Mouse (Mus musculus) kidney, postnatal 0 days (tissue): ENCODE measurements around the gene Fgfrl1. TPM values are rescaled to one million over a fixed set of nuclear protein-coding genes. Genes with fewer than 3 reads are reported as not detected.
"Not testable (repeated sequence)": the region's sequence is repeated elsewhere in the genome, so short reads cannot be mapped to it uniquely, and the experiment has no call there.

ENCODE experiments used
- ATAC-seq: fragments of 200-750 bp; cut with Nextera tagmentation; replicated peaks from 2 replicates; pipeline ENCODE4 v1.8.0; 2017; ENCODE audit warnings: low read depth, moderate number of reproducible peaks, moderate TSS enrichment, moderate library complexity; ENCODE audit not compliant: low FRiP score
- DNase-seq: peaks from one replicate; pipeline ENCODE4 v3.0.0-alpha.2; 2016; ENCODE audit warnings: low spot score
- H3K27ac ChIP-seq: fragments of 300-500 bp; sonication (generic); 2 replicates; pipeline ENCODE4 v1.5.1; 2014; ENCODE audit warnings: mild to moderate bottlenecking
- H3K27me3 ChIP-seq: fragments of 300-500 bp; sonication (generic); 2 replicates; pipeline ENCODE4 v1.6.1; 2014; ENCODE audit warnings: low read length, mixed read lengths; ENCODE audit not compliant: insufficient read depth
- H3K36me3 ChIP-seq: fragments of 300-500 bp; sonication (generic); 2 replicates; pipeline ENCODE4 v1.6.1; 2014; ENCODE audit warnings: low read length, mixed read lengths; ENCODE audit not compliant: insufficient read depth
- H3K4me1 ChIP-seq: fragments of 300-500 bp; sonication (generic); replicated peaks from 2 replicates; pipeline ENCODE4 v1.6.1; 2014; ENCODE audit warnings: antibody characterized with exemption, low read length, mixed read lengths; ENCODE audit not compliant: insufficient read depth
- H3K4me2 ChIP-seq: fragments of 300-500 bp; sonication (generic); 2 replicates; pipeline ENCODE4 v1.6.1; 2014; ENCODE audit warnings: mild to moderate bottlenecking, low read length, moderate library complexity, mixed read lengths
- H3K4me3 ChIP-seq: fragments of 300-500 bp; sonication (generic); replicated peaks from 2 replicates; pipeline ENCODE4 v1.5.1; 2014; ENCODE audit warnings: low read depth, low read length
- H3K9ac ChIP-seq: fragments of 300-500 bp; sonication (generic); 2 replicates; pipeline ENCODE4 v1.6.1; 2014; ENCODE audit warnings: low read depth, low read length
- H3K9me3 ChIP-seq: fragments of 300-500 bp; sonication (generic); replicated peaks from 2 replicates; pipeline ENCODE4 v1.6.1; 2016; ENCODE audit warnings: low read length, inconsistent platforms, mixed read lengths
- CTCF ChIP-seq: IDR thresholded peaks from 2 replicates; pipeline ENCODE4 v1.5.1; 2016; ENCODE audit warnings: antibody characterized with exemption, low read depth, mild to moderate bottlenecking, moderate library complexity
- WGBS: fragments of 180-500 bp; shearing (Covaris S2); extraction: QIAGEN DNeasy Blood & Tissue Kit; methylation state at CpG from one replicate; pipeline ENCODE4 v1.1.7; 2014; 5-methylcytosine and 5-hydroxymethylcytosine counted together
- polyA plus RNA-seq: library from polyadenylated mRNA; unstranded; fragments of >200 nt; fragmentation: Nextera tagmentation; extraction: Ambion mirVana; gene quantifications from 2 replicates; pipeline ENCODE4 v1.2.1, GENCODE M21; 2015

The Fgfrl1 gene
- polyA plus RNA-seq, 1 experiment from 2014 or later, result 25.1 TPM

DNA sequence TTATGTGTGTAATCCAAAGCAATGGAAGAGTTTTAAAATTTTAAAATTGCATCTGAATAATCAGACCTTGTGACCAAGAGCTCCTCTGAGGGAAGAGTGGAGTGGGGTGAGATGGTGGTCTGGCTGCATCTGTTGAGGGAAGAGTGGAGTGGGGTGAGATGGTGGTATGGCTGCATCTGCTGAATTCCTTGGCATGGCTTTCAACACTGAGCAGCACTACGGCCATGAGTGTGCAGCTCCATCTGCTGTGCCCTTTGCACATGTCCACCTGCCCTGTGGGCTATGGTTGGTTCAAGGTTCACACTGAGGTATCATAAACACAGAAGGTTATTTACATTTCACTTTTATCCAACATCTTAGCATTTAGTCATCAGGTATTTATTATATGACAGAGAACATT, 35.2 kb downstream of the Fgfrl1 start:
- no peak for ATAC-seq
- Histone ChIP-seq H3K27ac (no peak overlapping the region), H3K9ac (no peak overlapping the region), H3K9me3 (no peaks in the 10 kb centered on the region), H3K27me3 (no peaks in the 10 kb centered on the region; the same call in 1 of the 2 replicates), H3K4me1 (no peaks in the 10 kb centered on the region), H3K36me3 (no peaks in the 10 kb centered on the region), H3K4me3 (no peak overlapping the region), H3K4me2 (no peak overlapping the region)
- TF ChIP-seq CTCF, result no peak
- WGBS, result 88% methylated on average over 1 of the region's 1 CpGs
- no peak for DNase-seq

DNA sequence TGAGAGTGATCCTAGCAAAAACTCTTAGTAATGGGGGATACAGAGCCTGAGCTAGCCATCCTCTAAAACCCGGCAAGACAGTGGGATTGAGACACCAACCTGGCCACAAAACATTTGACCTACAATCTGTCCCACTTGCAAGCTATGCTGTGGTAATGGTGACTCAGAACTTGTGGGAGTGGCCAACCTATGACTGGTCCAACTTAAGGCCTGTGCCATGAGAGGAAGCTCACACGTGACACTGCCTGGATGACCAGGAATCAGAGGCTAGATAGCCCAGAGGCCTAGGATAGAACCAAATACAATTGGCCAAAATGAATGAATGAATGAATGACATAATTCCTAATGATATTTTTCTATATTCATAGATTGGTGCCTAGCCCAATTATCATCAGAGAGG, 49.7 kb downstream of the Fgfrl1 start:
- H3K9me3 ChIP-seq, result no peaks in the 10 kb centered on the region
- whole genome bisulfite sequencing, result 79% methylated on average over 2 of the region's 2 CpGs
- H3K27ac ChIP-seq, result no peak overlapping the region
- no peak overlapping the region for H3K4me3 ChIP-seq
- H3K4me1 ChIP-seq, result no peaks in the 10 kb centered on the region
- 0 out of 2 replicates have a peak, but pooled peaks have one; percentile 17 for ATAC-seq
- H3K9ac ChIP-seq, result no peak overlapping the region
- no peaks in the 10 kb centered on the region for H3K27me3 ChIP-seq
- H3K4me2 ChIP-seq, result no peak overlapping the region
- no peak for TF ChIP-seq CTCF
- no peak for DNase-seq
- H3K36me3 ChIP-seq, result no peaks in the 10 kb centered on the region

DNA sequence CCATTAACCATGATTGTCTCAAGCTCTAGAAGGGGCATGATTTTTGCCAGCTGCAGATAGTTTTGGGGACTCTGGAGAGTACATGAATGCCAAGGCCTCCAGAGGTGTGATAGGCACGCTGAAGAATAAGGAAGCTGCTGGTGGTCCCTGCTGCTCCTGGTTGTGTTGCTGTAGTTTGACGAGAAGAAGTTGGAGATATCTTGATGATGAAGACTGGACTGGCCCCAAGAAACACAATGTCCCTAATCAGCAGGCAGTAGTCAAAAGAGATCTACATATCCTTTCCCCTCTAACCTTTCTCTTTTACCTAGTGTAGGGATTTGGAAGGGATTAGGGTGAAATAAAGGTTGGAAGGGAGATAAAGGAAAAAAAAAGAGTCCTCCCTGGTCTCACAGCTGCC, 50.4 kb downstream of the Fgfrl1 start:
- WGBS, result 73% methylated on average over 2 of the region's 2 CpGs
- DNase-seq (no peak), ATAC-seq (no peak)
- Histone ChIP-seq H3K9ac (no peak overlapping the region), H3K27ac (no peak overlapping the region), H3K36me3 (no peaks in the 10 kb centered on the region), H3K4me1 (no peaks in the 10 kb centered on the region), H3K27me3 (no peaks in the 10 kb centered on the region), H3K9me3 (no peaks in the 10 kb centered on the region), H3K4me2 (no peak overlapping the region), H3K4me3 (no peak overlapping the region)
- no peak for TF ChIP-seq CTCF

DNA sequence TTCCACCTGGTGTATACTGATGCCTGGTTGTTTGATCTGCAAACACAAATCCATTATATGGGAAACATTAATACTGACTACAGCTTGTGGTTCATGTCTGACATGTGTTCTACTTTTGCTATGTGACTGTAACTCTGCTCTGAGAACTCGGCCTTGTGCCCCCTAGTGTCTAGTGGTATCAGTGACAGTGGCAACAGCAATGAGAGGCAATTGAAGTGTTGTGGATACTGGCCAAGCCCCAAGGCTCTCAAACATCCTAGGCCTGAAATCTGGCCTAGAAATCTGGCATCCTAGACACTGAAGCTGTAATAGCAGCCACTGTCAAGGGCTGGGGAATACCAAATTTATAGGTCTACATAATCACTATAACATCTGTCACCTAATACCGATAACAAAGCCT, 51.7 kb downstream of the Fgfrl1 start:
- no peak overlapping the region for H3K4me3 ChIP-seq
- H3K27ac ChIP-seq, result no peak overlapping the region
- H3K27me3 ChIP-seq, result no peaks in the 10 kb centered on the region
- no peak overlapping the region for H3K9ac ChIP-seq
- H3K4me1 ChIP-seq, result no peaks in the 10 kb centered on the region
- H3K4me2 ChIP-seq, result no peak overlapping the region
- no peaks in the 10 kb centered on the region for H3K36me3 ChIP-seq
- WGBS, result 38% methylated on average over 2 of the region's 2 CpGs
- no peak for ATAC-seq
- TF ChIP-seq CTCF, result peak; percentile 29; the same call in 1 of the 2 replicates
- DNase-seq, result no peak
- H3K9me3 ChIP-seq, result no peaks in the 10 kb centered on the region

DNA sequence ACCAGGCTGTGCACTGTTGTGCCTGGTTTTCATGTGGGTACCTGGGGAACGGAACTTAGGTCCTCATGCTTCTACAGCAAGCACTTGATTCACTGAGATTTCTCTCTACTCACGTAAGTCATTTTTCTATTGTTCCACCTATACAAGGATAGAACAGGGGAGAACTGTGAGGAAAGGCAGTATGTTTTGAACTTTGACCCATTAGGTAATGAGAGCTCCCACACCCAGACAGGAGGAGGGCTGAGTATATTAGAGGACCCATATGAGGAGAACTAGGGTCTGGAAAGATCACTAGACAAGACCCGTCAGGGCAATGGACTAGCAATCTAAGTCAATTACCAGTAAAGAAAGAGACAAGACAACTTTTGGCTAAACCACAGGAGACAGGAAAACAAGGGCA, 52.4 kb downstream of the Fgfrl1 start:
- Histone ChIP-seq H3K4me3 (no peak overlapping the region), H3K27me3 (no peaks in the 10 kb centered on the region), H3K4me1 (no peaks in the 10 kb centered on the region), H3K9me3 (no peaks in the 10 kb centered on the region), H3K4me2 (no peak overlapping the region), H3K9ac (no peak overlapping the region), H3K27ac (no peak overlapping the region), H3K36me3 (no peaks in the 10 kb centered on the region)
- DNase-seq (no peak), ATAC-seq (no peak)
- 70% methylated on average over 3 of the region's 3 CpGs for WGBS
- no peak for TF ChIP-seq CTCF

DNA sequence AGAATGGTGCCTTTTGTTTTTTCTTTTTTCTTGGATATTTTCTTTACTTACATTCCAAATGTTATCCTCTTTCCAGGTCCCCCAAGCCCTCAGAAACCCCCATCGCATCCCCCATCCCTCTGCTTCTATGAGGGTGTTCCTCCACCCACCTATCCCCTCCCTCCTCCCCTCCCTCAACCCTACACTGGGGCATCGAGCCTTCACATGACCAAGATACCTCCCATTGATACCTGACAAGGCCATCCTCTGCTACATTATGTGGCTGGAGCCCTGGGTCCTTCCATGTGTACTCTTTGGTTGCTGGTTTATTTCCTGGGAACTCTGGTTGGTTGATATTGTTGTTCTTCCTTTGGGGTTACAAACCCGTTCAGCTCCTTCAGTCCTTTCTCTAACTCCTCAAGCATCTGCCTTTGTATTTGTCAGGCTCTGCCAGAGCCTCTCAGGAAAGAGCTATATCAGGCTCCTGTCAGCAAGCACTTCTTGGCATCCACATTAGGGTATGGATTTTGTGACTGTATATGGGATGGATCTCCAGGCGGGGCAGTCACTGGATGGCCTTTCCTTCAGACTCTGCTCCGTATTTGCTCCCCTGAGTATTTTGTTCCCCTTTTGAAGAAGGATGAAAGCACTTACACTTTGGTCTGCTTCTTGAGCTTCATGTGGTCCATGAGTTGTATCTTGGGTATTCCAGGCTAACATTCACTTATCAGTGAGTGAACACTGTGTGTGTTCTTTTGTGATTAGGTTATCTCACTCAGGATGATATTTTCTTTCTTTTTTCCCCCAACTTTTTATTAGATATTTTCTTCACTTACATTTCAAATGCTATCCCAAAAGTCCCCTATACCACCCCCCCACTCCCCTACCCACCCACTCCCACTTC, 58.4 kb downstream of the Fgfrl1 start:
- Histone ChIP-seq H3K27me3 (no peaks in the 10 kb centered on the region), H3K36me3 (no peaks in the 10 kb centered on the region), H3K27ac (no peak overlapping the region), H3K9me3 (no peaks in the 10 kb centered on the region), H3K4me3 (no peak overlapping the region), H3K9ac (no peak overlapping the region), H3K4me1 (no peaks in the 10 kb centered on the region), H3K4me2 (no peak overlapping the region)
- 81% methylated on average over 5 of the region's 5 CpGs for WGBS
- TF ChIP-seq CTCF, result no peak
- DNase-seq (no peak), ATAC-seq (no peak)

DNA sequence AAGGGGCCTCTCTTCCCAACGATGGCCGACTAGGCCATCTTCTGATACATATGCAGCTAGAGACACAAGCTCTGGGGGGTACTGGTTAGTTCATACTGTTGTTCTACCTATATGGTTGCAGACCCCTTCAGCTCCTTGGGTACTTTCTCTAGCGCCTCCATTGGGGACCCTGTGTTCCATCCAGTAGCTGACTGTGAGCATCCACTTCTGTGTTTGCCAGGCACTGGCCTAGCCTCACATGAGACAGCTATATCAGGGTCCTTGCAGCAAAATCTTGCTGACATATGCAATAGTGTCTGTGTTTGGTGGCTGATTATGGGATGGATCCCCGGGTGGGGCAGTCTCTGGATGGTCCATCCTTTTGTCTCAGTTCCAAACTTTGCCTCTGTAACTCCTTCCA, 59.1 kb downstream of the Fgfrl1 start:
- not testable (repeated sequence) for H3K4me1 ChIP-seq, H3K9ac ChIP-seq, H3K4me3 ChIP-seq, H3K36me3 ChIP-seq, H3K27me3 ChIP-seq, H3K9me3 ChIP-seq, H3K4me2 ChIP-seq, H3K27ac ChIP-seq, DNase-seq, ATAC-seq
- WGBS, result 89% methylated on average over 4 of the region's 4 CpGs

Other genes with a start within 250 kb of the Fgfrl1 start
- 0.34 and 0.56 TPM in 2 replicates for gene Mfsd7a, start 243.5 kb upstream of the Fgfrl1 start, polyA plus RNA-seq
- gene Pcgf3, start 231.2 kb upstream of the Fgfrl1 start, polyA plus RNA-seq, result 12.4 and 12.5 TPM in 2 replicates
- 0.20 and 0.27 TPM in 2 replicates for gene Cplx1, start 142.4 kb upstream of the Fgfrl1 start, polyA plus RNA-seq
- gene Gak, start 62.6 kb upstream of the Fgfrl1 start, polyA plus RNA-seq, result 43.1 and 44.6 TPM in 2 replicates
- gene Tmem175, start 62.6 kb upstream of the Fgfrl1 start, polyA plus RNA-seq, result 27.8 and 28.1 TPM in 2 replicates
- gene Idua, start 32.1 kb upstream of the Fgfrl1 start, polyA plus RNA-seq, result 6.3 and 7.4 TPM in 2 replicates
- 6.5 and 6.9 TPM in 2 replicates for gene Dgkq, start 22.7 kb upstream of the Fgfrl1 start, polyA plus RNA-seq
- 8.5 and 10.1 TPM in 2 replicates for gene Slc26a1, start 16.8 kb upstream of the Fgfrl1 start, polyA plus RNA-seq
- gene Rnf212, start 82.6 kb downstream of the Fgfrl1 start, polyA plus RNA-seq, result not detected in 2 replicates
- not detected in 2 replicates for gene Tmed11, start 103.0 kb downstream of the Fgfrl1 start, polyA plus RNA-seq
- not detected in 2 replicates for gene Vmn2r8, start 116.5 kb downstream of the Fgfrl1 start, polyA plus RNA-seq
- gene Vmn2r9, start 160.2 kb downstream of the Fgfrl1 start, polyA plus RNA-seq, result not detected in 2 replicates